Mouse (Mus musculus) cerebellum, adult 18-20 months (tissue): ENCODE results near the gene Rgn.

Experiments used
- DNase-seq, 2 experiments: peaks; one replicate each; pipeline ENCODE4 v3.0.0; 2021

Gene Rgn

DNA sequence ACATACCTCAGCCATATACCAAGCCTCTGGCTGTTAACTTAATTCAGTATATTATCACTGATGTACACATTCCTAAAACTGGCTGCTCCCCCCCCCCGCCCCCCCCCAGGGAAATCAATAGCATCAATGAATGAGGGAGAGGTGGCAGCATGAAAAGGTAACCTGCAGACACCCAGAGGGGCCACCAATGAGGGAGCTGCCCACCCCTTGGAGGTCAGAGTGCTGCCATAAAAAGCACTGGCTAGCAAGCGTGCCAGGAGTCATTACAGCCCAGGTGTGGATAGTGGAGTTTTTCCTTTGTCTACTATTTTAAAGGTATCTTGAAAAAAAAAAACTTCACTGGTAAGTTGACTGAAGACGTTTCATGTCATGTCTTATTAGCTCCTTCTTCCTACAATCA is at the start of gene Rgn:
Gene Rgn, plus strand, starts transcription at position 256 of the 400 bp plus-strand sequence.
- no peak for DNase-seq

DNA sequence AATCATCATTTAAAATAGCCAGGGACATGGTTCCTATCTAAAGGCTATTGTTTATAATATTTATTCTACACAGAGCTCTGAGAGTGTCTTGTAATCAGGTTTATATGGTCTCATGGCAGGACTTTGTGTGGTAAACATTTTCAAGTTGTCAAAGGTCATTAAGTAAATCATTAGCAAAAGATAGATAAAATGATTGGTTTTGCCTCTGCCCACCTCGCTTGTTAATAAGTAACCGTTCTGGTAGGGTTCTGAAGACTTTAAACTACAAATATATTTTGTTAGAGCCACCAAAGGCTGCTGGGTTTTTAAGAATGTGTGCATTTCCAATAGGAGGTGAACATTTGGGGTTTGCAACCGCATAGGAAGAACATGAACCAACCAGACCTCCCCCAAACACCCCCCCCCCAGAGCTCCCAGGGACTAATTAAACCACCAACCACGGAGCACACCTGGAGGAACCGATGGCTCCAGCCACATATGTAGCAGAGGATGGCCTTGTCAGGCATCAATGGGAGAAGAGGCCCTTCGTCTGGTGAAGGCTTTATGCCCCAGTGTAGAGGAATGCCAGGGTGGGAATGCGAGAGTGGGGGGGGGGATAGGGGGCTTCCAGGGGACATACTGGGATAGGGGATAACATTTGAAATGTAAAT is 29.2 kb upstream of the Rgn start:
- no peak for DNase-seq

DNA sequence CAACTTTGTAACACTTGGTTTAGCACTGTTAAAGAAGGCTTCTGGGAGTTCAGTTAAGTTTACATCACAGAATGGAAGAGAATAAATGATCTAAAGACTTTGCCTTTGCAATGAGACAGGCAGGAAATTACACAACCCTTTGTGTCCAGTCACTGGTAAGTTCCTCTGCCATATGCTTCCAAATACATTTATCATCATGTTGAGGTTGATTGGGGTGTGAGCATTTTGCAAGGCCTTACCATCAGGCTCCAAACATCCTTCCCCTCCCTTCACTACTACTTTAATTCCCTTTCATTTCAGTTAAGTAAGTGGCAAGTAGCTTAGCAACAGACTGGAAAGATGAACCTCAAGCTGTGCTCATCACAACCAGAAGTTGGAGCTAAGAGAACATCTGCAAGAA is 28.0 kb upstream of the Rgn start:
- DNase-seq: no peak

DNA sequence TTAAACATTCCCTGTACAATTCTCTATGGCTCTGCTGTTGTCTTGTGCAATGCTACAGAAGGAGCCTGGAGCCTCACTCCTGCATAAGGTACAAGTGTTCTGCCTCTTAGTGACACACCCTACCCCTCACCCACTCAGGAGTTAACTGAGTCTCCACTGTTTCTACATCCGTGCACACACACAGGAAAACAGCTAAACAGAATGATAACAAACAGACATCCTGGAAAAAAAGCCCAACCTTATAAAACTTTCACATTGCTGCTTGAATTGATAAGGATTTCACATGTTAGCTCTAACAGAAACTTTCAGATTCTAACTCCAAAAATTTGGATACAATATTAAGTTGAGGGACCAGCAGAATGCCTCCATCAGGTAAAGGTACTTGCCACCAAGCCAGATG is 17.0 kb upstream of the Rgn start:
- no peak for DNase-seq

DNA sequence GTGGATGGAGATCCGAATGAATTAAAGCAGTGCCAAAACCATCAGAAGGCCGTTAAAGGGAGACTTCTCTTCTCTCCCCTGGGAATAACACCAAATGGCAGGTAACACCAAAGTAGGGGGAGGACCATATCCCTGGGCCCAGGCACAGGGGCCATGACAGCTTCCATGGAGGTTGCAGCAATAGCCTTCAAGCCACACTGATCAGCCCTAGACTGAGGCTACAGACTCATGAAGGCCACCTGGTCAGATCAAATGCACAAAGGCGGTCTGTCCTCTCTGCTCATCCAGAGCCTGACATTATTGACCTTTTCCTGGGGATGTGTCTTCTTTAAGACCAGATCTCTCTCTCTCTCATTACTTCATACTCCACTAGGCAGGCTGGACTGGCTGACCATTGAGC is 5.7 kb upstream of the Rgn start:
- DNase-seq: no peak

DNA sequence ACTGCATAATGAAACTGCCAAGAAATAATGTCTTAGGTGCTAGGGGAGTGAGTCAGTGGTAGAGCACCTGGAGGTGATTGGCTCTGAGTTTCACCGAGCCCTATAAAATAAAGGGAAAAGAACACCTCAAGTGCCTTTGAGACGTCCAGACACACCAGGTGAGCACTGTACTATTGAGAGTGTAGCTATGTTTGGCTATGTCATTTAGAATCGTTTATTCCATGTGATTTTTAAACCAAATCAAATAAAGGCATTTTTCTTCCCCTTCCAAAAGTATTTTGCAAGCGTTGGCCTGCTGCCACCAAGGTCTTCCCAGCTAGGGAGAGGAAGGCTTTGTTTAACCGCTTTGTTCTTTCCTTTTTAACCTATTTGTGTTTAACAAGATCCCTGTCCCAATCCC is 2.0 kb upstream of the Rgn start:
- peak in 1 of 2 experiments; percentile 3 for DNase-seq

DNA sequence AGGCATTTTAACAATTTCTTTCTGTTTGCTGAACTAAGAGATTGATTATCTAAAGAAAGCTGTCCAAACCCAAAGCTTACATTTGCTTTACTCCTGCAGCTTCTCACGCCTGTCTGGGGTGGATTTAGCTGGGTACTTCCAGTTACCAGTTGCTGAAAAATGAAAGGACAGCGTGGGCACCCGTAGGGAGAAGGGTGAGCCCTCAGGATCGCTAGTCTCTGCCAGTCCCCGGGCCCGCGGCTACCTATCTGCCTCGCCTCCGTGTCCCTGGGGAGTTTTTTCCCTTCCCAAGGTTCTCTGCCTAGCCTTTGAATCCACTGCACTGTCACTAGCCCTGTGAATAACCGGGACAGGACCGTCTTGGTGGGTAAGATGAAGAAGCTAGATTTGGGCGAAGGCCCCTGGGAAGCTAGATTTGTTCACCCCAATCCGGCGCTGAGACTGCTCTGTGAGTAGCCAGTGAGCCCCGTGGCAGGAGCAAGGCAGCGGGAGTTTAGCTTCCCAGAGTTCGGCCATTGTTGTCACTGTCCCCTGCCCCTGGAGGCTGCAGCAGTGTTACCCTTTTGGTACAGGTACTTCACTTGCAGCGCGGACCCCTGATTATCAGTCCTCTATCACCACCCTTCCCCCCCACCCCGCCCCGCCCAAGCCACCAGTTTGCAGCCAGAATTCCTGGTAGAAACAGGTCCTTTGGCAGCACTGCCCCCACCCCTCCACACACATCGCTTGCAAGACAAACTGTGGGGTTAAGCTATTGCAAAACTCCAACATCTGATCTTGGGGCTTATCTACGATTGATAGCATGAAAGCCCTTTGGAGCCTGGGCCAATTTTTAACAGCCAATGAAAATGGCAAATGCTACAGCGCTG is 1.3 kb upstream of the Rgn start:
- DNase-seq: peak; percentile 10 to 28

DNA sequence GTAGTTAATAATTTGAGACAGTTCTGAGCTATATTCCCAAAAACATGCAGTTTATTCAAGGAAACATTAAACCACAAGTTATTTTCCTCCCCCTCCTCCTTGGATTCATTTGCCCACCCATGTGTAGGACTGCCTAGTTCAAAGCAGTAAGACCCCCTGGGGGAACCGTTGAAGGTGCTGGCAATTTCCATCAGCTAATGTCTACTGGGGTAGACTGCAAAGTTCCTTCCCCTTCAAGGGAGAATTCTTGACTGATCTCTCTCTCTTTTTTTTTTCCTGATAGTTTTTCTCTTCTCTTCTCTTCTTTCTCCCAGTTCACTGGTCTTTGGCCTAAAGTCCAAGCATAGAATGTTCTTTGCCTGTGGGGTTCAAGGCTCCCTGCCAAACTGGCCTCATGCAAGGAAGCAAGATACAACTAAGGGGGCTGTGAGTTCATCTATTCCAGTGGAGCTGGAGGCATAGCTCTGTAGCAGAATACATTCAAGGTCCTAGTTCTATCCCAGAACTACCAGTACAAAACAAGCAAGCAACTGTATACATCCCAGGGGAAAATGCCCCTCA is 627 bp upstream of the Rgn start:
- DNase-seq: no peak

DNA sequence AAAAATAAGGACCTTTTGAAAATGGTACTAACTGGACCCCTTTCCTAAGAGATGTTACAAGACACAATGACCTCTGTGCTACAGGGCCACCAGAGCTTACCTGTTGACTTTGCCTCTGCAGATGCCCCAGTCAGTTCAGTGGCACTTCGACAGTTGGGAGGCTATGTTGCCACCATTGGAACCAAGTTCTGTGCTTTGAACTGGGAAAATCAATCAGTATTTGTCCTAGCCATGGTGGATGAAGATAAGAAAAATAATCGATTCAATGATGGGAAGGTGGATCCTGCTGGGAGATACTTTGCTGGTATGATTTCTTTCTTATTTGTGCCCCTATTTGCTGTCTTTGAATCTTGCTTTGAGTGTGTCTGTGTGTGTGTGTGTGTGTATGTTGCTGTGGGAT is 2.6 kb downstream of the Rgn start:
- DNase-seq: no peak

DNA sequence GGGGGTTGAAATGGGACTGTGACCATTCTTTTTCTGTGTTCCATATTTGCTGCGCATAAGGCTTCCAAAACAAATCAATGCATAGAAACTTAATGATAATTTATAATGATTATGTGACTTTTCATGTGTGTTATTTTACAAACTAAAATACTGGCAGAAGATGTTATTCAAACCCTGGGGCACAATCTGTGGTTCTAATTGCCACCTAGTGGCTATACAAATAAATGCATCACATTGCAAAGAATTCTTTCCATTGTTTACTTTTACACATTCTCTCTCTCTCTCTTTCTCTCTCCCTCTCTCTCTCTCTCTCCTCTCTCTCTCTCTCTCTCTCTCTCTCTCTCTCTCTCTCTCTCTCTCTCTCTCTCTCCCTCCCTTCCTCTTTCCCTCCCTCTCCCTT is 12.3 kb downstream of the Rgn start:
- DNase-seq: no peak

DNA sequence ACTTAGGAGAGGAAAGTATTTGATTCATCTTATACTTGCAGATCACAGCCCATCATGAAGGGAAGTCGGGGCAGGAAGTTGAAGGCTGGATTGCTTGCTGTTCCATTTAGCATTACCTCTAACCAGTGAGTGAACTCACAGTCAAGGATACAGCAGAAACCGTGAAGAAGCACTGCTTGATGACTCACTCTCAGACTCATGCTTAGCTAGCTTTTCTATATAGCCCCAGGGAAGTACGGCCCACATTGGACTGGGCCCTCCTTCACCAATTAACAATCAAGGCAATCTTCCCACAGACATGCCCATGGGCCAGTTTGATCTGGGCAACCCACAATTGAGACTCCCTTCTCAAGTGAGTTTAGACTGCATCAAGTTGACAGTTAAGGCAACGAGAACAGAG is 14.4 kb downstream of the Rgn start:
- DNase-seq: no peak

DNA sequence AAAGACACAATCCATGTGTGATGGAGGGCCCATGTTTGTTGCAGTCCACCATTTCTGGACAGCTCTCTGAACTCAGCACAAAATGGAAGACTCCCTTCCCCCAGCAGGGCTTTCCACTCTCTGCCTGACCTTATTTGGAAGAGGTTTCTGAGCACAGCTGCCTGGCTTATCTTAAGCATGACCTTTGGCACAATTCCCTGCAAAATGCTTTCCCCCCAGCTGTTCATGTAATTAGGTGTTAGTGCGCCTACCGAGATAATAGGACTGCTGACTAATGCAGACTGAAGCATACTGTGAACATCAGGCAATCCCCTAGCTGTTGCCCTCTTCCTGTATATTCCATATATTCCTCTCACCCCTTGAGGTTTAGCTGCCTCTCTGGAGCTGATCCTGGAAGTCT is 21.4 kb downstream of the Rgn start:
- no peak for DNase-seq

DNA sequence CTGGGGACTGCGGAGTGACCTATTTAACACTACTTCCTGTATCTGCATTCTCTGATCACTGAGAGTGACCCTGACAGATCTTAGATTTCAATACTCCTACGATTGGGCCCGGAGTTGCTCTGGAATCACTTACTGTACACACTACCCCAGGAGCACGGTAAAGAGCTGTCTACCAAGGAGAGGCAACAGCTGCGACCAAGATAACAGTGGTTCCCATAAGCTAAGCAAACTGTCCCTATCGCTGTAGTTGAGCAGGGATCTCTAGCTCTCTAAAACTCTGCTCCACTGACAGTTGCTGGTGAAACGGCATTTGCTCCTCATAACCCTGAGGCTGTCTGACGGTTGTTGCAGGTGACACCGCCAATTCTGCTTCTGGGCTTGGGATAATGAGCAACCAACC is 23.1 kb downstream of the Rgn start:
- no peak for DNase-seq

DNA sequence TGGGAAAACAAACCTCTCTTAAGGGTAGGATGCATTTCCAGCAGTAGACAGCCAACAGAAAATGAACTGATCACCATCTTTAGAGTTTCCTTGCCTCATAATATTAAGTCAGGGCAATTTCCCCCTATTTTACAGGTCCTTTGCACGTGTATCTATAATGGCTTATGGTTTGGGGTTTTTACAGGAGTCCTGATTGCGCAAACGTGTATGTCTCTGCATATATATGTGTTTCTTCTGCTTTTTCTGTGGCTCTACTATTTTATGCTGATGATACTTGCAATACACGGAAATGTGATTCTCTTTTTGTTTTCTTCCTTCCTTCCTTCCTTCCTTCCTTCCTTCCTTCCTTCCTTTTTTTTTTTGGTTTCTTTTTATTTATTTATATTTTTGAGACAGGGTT is 24.3 kb downstream of the Rgn start:
- DNase-seq: no peak

DNA sequence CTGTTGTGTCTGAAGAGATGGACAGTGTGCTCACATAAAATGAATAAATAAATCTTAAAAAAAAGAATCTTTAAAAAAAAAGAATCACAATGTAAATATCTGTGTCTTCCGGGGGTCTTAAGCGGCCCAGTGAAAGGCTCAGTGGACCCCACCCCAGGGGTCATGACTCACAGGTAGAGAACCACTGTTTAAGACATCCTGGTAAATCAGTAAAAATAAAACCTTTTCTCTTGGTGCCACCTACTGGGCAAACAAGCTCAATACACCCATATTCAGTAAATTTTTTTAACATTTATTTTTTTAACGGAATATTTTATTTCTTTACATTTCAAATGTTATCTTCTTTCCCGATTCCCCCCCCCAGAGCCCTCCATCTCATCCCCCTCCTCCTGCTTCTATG is 38.4 kb downstream of the Rgn start:
- peak in 1 of 2 experiments; percentile 5 for DNase-seq

DNA sequence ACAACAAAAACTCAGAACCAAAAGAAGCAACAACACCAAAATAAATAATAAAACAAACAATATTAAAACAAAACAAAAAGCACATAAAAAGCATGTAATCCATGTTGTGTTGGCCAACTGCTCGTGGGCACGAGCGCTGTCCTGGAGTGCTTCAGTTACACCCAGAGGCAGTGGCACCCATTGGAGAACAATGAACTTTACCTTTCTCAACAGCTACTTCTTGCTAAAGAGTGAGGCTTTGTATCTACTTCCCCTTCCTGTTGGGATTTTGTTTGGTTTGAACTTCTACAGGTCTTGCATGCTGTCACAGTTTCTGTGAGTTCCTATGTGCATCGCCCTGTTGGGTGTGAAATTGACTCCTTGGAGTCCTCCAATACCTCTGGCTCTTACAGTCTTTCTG is 58.9 kb downstream of the Rgn start:
- no peak for DNase-seq
